Mouse (Mus musculus): Measurements from ENCODE around the gene Ccdc85c.

The Ccdc85c gene

GRCm38 (mm10) chr12:108172639-108173038 lies 102.6 kb downstream of the Ccdc85c start:
- DNase-seq, result peak in 1 of 2 experiments; percentile 45

- DNase-seq, result no peak
Measured at GRCm38 (mm10) chr12:108171336-108171735, 103.9 kb downstream of the Ccdc85c start.

GRCm38 (mm10) chr12:108170467-108170866 lies 104.8 kb downstream of the Ccdc85c start:
- no peak for DNase-seq

- no peak for DNase-seq
Measured at GRCm38 (mm10) chr12:108168909-108169308, 106.3 kb downstream of the Ccdc85c start.

GRCm38 (mm10) chr12:108163706-108164105 lies 111.5 kb downstream of the Ccdc85c start:
- DNase-seq, result no peak

GRCm38 (mm10) chr12:108162036-108162435 lies 113.2 kb downstream of the Ccdc85c start:
- peak; percentile 29 to 45 for DNase-seq

GRCm38 (mm10) chr12:108159863-108160262 lies 115.4 kb downstream of the Ccdc85c start:
- DNase-seq, result no peak

All from cerebellum, postnatal 14 days (tissue).